Mouse (Mus musculus): Measurements from ENCODE around the gene Ripply3. TPM values are rescaled to one million over a fixed set of nuclear protein-coding genes. Genes with fewer than 3 reads are reported as not detected.
A peak's percentile ranks its signal among the peaks of the same experiment; 100 is the strongest.
"Not testable (repeated sequence)": the region's sequence is repeated elsewhere in the genome, so short reads cannot be mapped to it uniquely, and the experiment has no call there.

The Ripply3 gene
- polyA plus RNA-seq, 1 experiment from 2014 or later: 6.0 TPM

DNA sequence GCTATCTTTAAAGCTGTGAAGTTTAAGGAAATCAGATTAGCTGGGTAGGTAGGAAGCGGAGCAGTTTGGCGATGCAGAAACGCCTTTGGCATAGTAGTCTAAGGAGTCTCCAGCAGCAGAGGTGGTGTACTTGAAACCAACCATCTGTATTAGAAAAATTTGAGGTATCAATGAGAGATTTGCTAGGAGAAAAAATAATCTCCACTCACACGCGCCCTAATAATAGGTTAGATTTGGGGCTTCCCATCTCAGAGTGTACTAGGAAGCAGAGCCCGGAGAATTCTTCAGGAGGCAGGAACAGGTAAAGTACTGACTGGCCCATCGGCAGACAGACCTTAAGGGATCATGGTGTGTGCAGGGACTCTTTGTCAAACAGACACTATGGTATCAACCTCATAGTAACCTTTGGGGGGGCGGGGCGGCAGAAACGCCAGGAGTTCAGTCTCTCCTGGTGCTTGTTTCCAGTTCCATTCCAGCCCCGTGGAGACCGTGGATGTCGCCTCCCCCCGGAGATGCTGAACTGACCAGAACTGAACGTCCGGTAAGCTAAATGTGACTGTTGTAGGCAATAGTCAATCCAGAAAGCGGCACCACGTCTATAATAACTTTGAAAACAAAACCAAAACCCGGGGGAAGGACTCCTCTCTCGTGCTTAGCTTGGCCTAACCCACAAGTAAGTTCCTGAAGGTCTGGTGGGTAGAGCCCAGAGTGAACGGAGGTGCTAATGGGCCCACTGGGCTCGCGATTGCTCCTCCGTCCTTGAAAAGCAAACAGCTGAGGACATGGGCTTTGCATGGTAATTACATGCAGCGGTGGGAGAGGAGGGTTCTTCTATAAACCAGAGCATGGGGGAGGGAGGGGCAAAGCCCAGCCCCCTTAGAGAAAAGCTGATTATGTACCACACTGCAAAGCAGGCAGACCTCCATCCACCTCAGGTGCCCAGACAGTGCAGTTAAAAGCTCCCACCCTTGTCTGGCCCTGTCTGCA is 954 bp downstream of the Ripply3 start:
- Histone ChIP-seq H3K27ac (ENCODE audit: low read depth, low read length) (no peak overlapping the region), H3K4me3 (ENCODE audit: low read depth, low read length) (peak overlapping the region; percentile 42), H3K4me2 (peak overlapping the region; percentile 65), H3K9ac (ENCODE audit: low read length) (peak overlapping the region; percentile 28; the same call in 1 of the 2 replicates), H3K4me1 (ENCODE audit: control insufficient read depth, insufficient read depth, low read length) (peaks cover 23% of the 10 kb centered on the region), H3K9me3 (ENCODE audit: control insufficient read depth, low read length) (no peaks in the 10 kb centered on the region), H3K36me3 (ENCODE audit: control insufficient read depth, insufficient read depth, low read length) (no peaks in the 10 kb centered on the region), H3K27me3 (ENCODE audit: control insufficient read depth, insufficient read depth, low read length) (peaks cover 24% of the 10 kb centered on the region)
- peak; percentile 93 for DNase-seq (ENCODE audit: low spot score, missing footprints)
- WGBS: 5% methylated on average over 25 of the region's 25 CpGs
- peak; percentile 71 for ATAC-seq (ENCODE audit: low FRiP score)

DNA sequence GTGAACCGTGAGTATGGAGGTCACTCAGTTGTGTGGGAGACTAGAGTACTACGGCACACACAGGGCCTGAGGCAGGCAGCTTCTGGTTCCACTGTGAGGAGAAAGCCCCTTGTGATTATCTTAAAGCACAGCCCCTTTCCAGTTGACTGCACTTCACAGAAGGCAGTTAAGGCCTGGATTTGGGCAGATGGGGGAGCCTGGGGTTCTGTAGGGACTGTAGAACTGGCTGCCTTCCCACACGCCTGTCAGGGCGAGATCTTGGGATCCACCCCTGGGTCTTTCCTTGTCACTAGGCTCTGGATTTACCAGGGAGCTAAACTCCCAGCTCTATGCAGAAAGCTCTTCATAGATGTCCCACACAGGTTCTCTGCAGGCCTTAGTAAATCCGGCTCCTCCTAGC is 2.2 kb downstream of the Ripply3 start:
- H3K4me3 ChIP-seq (ENCODE audit: low read depth, low read length): no peak overlapping the region
- no peak overlapping the region for H3K9ac ChIP-seq (ENCODE audit: low read length)
- peaks cover 24% of the 10 kb centered on the region for H3K27me3 ChIP-seq (ENCODE audit: control insufficient read depth, insufficient read depth, low read length)
- no peak overlapping the region for H3K27ac ChIP-seq (ENCODE audit: low read depth, low read length)
- no peaks in the 10 kb centered on the region for H3K9me3 ChIP-seq (ENCODE audit: control insufficient read depth, low read length)
- ATAC-seq (ENCODE audit: low FRiP score) (no peak; the same call in 1 of the 2 replicates), DNase-seq (ENCODE audit: low spot score, missing footprints) (peak; percentile 87)
- H3K36me3 ChIP-seq (ENCODE audit: control insufficient read depth, insufficient read depth, low read length): no peaks in the 10 kb centered on the region
- 29% methylated on average over 5 of the region's 5 CpGs for WGBS
- no peak overlapping the region for H3K4me2 ChIP-seq
- H3K4me1 ChIP-seq (ENCODE audit: control insufficient read depth, insufficient read depth, low read length): peaks cover 23% of the 10 kb centered on the region

DNA sequence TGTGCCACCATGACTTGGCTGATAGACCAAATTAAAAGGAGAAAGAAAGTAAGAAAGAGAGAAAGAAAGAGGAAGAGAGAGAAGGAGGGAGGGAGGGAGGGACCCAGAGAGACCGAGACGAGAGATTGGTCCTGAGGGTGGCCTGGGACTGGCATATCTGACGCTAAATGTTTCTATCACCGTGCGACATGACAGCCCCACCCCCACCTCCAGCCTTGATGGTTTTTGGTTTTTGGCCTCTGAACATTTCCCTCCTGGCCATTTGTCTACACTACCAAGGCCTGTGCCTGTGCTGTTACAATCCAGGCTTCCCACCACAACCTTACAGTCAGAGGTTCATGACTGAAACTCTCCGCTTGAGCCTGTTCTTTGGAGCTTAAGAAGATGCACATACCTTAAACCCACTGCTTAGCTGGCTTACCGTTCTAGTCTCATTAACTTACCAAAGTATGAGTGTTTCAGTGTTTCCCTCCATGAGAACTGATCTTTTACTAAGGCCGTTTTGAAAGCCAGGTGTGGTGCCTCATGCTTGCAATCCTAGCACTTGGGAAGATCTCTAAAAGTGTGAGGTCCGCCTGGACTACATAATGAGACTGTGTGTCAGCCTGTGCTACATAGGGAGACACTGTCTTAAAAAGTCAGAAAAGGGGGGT is 3.1 kb downstream of the Ripply3 start:
- WGBS: 74% methylated on average over 9 of the region's 9 CpGs
- Histone ChIP-seq H3K36me3 (ENCODE audit: control insufficient read depth, insufficient read depth, low read length) (no peaks in the 10 kb centered on the region), H3K4me3 (ENCODE audit: low read depth, low read length) (no peak overlapping the region), H3K4me2 (no peak overlapping the region), H3K27ac (ENCODE audit: low read depth, low read length) (no peak overlapping the region), H3K9ac (ENCODE audit: low read length) (no peak overlapping the region), H3K4me1 (ENCODE audit: control insufficient read depth, insufficient read depth, low read length) (peaks cover 23% of the 10 kb centered on the region), H3K27me3 (ENCODE audit: control insufficient read depth, insufficient read depth, low read length) (peaks cover 24% of the 10 kb centered on the region), H3K9me3 (ENCODE audit: control insufficient read depth, low read length) (no peaks in the 10 kb centered on the region)
- ATAC-seq (ENCODE audit: low FRiP score) (no peak), DNase-seq (ENCODE audit: low spot score, missing footprints) (no peak)

DNA sequence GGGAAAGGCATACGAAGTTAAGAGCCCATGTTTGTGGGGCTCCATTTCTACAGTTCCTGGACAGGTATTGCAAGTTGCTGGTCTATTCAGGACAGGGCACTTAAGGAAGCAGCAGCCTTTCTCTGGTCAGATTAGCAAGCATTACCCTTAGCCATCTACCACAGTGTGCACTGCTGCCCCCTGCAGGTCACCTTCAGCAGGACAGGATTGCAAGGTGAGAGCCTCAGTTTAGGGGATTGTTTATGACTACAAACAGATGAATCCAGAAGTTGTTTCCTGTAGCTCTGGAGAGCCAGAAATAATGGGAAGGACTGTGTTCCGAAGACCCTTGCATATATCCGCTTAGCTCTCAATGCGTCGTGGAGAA is 3.6 kb downstream of the Ripply3 start:
- H3K4me3 ChIP-seq (ENCODE audit: low read depth, low read length): no peak overlapping the region
- H3K27me3 ChIP-seq (ENCODE audit: control insufficient read depth, insufficient read depth, low read length): peaks cover 21% of the 10 kb centered on the region
- H3K9me3 ChIP-seq (ENCODE audit: control insufficient read depth, low read length): no peaks in the 10 kb centered on the region
- H3K36me3 ChIP-seq (ENCODE audit: control insufficient read depth, insufficient read depth, low read length): no peaks in the 10 kb centered on the region
- H3K27ac ChIP-seq (ENCODE audit: low read depth, low read length): no peak overlapping the region
- ATAC-seq (ENCODE audit: low FRiP score): no peak
- no peak overlapping the region for H3K9ac ChIP-seq (ENCODE audit: low read length)
- H3K4me1 ChIP-seq (ENCODE audit: control insufficient read depth, insufficient read depth, low read length): peaks cover 23% of the 10 kb centered on the region
- peak; percentile 89 for DNase-seq (ENCODE audit: low spot score, missing footprints)
- no peak overlapping the region for H3K4me2 ChIP-seq
- WGBS: 57% methylated on average over 5 of the region's 5 CpGs

DNA sequence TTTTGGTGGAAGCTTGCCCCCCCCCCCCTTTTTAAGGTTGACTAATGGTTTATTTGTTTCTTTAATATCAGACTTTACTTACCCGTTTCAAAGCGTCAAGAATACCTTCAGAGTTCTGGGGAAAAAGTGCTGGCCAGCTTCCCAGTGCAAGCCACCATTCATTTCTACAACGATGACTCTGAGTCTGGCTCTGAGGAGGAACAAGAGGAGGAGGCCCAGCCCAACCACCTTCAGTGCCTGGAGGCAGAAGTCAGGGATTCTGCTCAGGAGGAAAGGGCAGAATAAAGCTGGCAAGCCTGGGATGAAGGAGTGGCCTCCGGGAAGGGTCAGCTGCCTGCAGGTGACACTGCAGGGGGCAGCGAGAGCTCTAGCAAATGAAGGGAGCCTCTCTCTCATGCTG is 7.4 kb downstream of the Ripply3 start:
- Histone ChIP-seq H3K27ac (ENCODE audit: low read depth, low read length) (no peak overlapping the region), H3K27me3 (ENCODE audit: control insufficient read depth, insufficient read depth, low read length) (no peaks in the 10 kb centered on the region), H3K36me3 (ENCODE audit: control insufficient read depth, insufficient read depth, low read length) (no peaks in the 10 kb centered on the region), H3K9ac (ENCODE audit: low read length) (no peak overlapping the region), H3K4me2 (no peak overlapping the region), H3K4me1 (ENCODE audit: control insufficient read depth, insufficient read depth, low read length) (peaks cover 3% of the 10 kb centered on the region; the same call in 1 of the 2 replicates), H3K9me3 (ENCODE audit: control insufficient read depth, low read length) (no peaks in the 10 kb centered on the region), H3K4me3 (ENCODE audit: low read depth, low read length) (no peak overlapping the region)
- WGBS: 39% methylated on average over 5 of the region's 5 CpGs
- no peak for DNase-seq (ENCODE audit: low spot score, missing footprints)
- no peak for ATAC-seq (ENCODE audit: low FRiP score)

DNA sequence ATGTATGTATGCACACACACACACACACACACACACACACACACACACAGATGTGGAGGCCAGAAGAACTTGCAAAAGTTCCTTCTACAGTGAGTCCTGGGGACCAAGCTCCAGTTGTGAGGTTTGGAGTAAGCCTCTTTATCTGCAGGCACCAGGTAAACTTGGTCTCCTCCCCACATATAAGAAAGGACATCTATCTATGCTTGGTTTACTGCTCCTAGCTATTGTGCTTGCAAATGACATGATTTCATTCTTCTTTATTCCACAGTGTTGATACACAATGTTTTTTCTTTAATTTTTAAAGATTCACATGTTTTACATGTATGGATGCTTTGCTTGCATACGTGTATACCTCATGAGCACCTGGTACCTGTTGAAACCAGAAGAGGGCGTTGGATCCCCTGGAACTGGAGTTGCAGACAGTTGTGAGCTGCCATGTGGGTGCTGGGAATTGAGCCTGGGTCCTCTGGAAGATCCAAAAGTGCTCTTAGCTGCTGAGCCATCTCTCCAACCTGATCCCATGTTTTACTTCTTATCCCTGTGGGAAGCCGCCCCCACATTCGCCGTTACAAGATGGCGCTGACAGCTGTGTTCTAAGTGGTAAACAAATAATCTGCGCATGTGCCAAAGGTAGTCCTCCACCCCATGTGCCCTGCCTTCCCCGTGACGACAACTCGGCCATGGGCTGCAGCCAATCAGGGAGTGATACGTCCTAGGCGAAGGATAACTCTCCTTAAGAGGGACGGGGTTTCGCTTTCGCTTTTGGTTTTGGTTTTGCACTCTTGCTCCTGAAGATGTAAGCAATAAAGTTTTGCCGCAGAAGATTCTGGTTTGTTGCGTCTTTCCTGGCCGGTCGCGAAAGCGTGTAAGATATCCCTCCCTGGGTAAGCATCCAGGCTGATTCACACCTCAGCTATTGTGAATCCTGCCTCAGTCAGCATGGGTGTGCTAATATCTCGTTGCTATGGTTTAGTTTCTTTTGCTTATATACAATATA is 11.2 kb downstream of the Ripply3 start:
- not testable (repeated sequence) for H3K9ac ChIP-seq (ENCODE audit: low read length); ATAC-seq (ENCODE audit: low FRiP score); DNase-seq (ENCODE audit: low spot score, missing footprints); H3K27ac ChIP-seq (ENCODE audit: low read depth, low read length); H3K9me3 ChIP-seq (ENCODE audit: control insufficient read depth, low read length); H3K4me2 ChIP-seq; H3K36me3 ChIP-seq (ENCODE audit: control insufficient read depth, insufficient read depth, low read length); H3K4me3 ChIP-seq (ENCODE audit: low read depth, low read length); H3K27me3 ChIP-seq (ENCODE audit: control insufficient read depth, insufficient read depth, low read length); H3K4me1 ChIP-seq (ENCODE audit: control insufficient read depth, insufficient read depth, low read length)
- WGBS: 89% methylated on average over 19 of the region's 22 CpGs

DNA sequence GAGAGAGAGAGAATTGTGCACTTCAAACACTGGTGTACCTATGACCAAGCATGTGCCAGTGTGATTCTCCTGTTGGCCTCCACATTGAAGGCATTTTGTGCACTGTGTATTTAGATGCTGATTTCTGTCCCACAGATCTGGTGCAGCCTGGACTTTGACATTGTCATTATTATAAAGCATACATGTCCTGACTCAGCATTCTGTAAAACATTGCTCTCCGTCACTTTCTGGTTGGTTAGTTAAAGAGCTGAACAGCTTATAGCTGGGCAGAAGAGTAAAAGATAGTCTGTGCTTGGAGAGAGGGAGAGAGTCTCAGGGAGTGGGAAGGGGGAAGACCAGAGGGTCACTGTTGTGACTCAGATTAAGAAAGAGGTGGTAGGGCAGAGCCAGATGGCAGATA is 17.5 kb downstream of the Ripply3 start:
- no peak for DNase-seq (ENCODE audit: low spot score, missing footprints)
- Histone ChIP-seq H3K4me2 (no peak overlapping the region), H3K27me3 (ENCODE audit: control insufficient read depth, insufficient read depth, low read length) (no peaks in the 10 kb centered on the region), H3K36me3 (ENCODE audit: control insufficient read depth, insufficient read depth, low read length) (no peaks in the 10 kb centered on the region), H3K27ac (ENCODE audit: low read depth, low read length) (no peak overlapping the region), H3K4me1 (ENCODE audit: control insufficient read depth, insufficient read depth, low read length) (no peaks in the 10 kb centered on the region), H3K4me3 (ENCODE audit: low read depth, low read length) (no peak overlapping the region), H3K9me3 (ENCODE audit: control insufficient read depth, low read length) (no peaks in the 10 kb centered on the region), H3K9ac (ENCODE audit: low read length) (no peak overlapping the region)
- no peak for ATAC-seq (ENCODE audit: low FRiP score)
- 88% methylated on average over 1 of the region's 1 CpGs for WGBS

DNA sequence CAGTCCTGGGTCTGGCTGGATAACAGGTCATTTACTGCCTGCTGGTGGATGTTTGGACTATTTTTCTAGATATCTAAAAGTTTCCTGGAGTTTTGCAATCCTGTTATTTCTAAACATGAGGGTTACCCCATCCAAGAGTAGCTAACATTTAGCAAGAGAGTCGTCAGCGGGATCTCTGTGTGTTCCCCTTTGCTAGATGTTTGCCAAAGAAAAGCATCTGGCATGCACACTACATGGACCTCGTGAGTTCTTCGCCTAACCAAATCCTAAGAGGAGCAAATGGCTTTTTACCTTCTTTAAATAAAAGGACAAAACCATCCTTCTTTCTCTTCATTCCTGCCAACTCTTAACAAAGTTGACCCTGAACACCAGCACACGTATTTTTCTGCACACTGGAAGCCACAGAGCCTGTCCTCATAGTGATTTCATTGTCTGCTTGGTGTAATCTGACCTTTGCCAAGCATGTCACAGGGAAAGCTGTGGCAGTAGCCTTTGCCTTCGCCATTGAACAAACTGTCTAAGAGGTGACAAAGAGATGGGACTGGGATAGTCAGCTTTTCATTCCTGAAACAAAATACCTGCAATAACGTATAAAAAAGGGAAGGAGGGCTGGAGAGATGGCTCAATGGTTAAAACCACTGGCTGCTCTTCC is 19.0 kb downstream of the Ripply3 start:
- Histone ChIP-seq H3K4me3 (ENCODE audit: low read depth, low read length) (no peak overlapping the region), H3K4me1 (ENCODE audit: control insufficient read depth, insufficient read depth, low read length) (no peaks in the 10 kb centered on the region), H3K27me3 (ENCODE audit: control insufficient read depth, insufficient read depth, low read length) (no peaks in the 10 kb centered on the region), H3K27ac (ENCODE audit: low read depth, low read length) (no peak overlapping the region), H3K9ac (ENCODE audit: low read length) (no peak overlapping the region), H3K9me3 (ENCODE audit: control insufficient read depth, low read length) (no peaks in the 10 kb centered on the region), H3K4me2 (no peak overlapping the region), H3K36me3 (ENCODE audit: control insufficient read depth, insufficient read depth, low read length) (no peaks in the 10 kb centered on the region)
- ATAC-seq (ENCODE audit: low FRiP score) (no peak), DNase-seq (ENCODE audit: low spot score, missing footprints) (no peak)
- WGBS: 82% methylated on average over 7 of the region's 7 CpGs

Data from midbrain, embryonic 11.5 days (tissue).